Mouse (Mus musculus) thymus, adult 2 months (tissue): ENCODE measurements around the gene Patl2. TPM values are rescaled to one million over a fixed set of nuclear protein-coding genes. Genes with fewer than 3 reads are reported as not detected.

ENCODE experiments used
- DNase-seq: peaks from one replicate; pipeline ENCODE4 v3.0.0; 2021
- H3K27ac ChIP-seq: fragments of 200-500 bp; 2 replicates; pipeline ENCODE4 v1.5.1; 2012; ENCODE audit warnings: low read length, control low read depth; ENCODE audit not compliant: control insufficient read depth, insufficient read depth
- H3K27me3 ChIP-seq: fragments of 200-500 bp; 2 replicates; pipeline ENCODE4 v1.6.1; 2012; ENCODE audit warnings: mild to moderate bottlenecking, low read length, moderate library complexity, mixed read lengths; ENCODE audit not compliant: control insufficient read depth, insufficient read depth
- H3K36me3 ChIP-seq: fragments of 200-500 bp; 2 replicates; pipeline ENCODE4 v1.6.1; 2012; ENCODE audit warnings: mild to moderate bottlenecking, low read length, moderate library complexity; ENCODE audit not compliant: control insufficient read depth, insufficient read depth
- H3K4me1 ChIP-seq: fragments of 200-500 bp; replicated peaks from 2 replicates; pipeline ENCODE4 v1.6.1; 2012; ENCODE audit warnings: low read length; ENCODE audit not compliant: control insufficient read depth, insufficient read depth
- H3K4me3 ChIP-seq: fragments of 200-500 bp; 2 replicates; pipeline ENCODE4 v1.5.1; 2012; ENCODE audit warnings: mild to moderate bottlenecking, low read length, control low read depth, moderate library complexity; ENCODE audit not compliant: control insufficient read depth, insufficient read depth
- CTCF ChIP-seq: fragments of 200-500 bp; IDR thresholded peaks from 2 replicates; pipeline ENCODE4 v1.5.1; 2012; ENCODE audit warnings: mild to moderate bottlenecking, control low read depth, low read length, moderate library complexity, borderline replicate concordance; ENCODE audit not compliant: control insufficient read depth, poor library complexity, insufficient read depth; ENCODE audit errors: extremely low read depth
- POLR2A ChIP-seq: fragments of 200-500 bp; IDR thresholded peaks from 2 replicates; pipeline ENCODE4 v1.6.1; 2012; ENCODE audit warnings: mild to moderate bottlenecking, low read length, control low read depth, moderate library complexity; ENCODE audit not compliant: control insufficient read depth, poor library complexity, insufficient read depth; ENCODE audit errors: extremely low read depth
- WGBS: fragments of 180-500 bp; shearing (Covaris S2); methylation state at CpG from one replicate; pipeline ENCODE4 v1.1.7; 2018; 5-methylcytosine and 5-hydroxymethylcytosine counted together
- polyA plus RNA-seq: library from polyadenylated mRNA; depleted of rRNA; stranded (reverse); fragments of >200 nt; gene quantifications from 2 replicates; pipeline ENCODE4 v1.2.3, GENCODE M21; 2012

Patl2 gene
- polyA plus RNA-seq, 1 experiment: 0.92 TPM

DNA sequence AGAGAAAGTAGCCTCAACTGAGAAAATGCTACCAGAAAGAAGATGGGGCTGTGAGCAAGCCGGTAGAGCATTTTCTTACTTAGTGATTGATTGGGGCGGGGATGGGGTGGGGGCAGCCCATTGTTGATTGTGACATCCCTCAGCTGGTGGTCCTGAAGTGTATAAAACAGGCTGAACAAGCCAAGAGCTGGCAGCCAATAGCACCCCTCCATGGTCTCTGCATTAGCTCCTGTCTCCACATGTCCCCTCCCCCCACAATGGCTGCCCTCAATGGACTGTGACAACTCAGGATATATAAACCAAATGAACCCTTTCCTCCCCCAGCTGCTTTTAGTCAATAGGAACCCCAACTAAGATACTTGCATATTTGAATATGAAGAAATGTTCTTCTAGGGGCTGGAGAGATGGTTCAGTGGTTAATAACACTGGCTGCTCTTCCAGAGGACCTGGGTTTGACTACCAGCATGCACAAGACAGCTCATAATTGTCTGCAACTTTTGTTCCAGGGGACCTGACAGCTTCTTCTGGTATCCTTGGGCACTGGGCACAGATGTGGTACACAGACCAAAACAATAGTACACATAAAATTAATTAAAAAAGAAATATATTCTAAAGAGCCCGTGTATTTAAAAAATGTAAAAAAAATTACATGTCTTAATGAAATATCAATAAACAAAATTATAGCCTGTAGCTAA lies 24.7 kb upstream of the Patl2 start:
- TF ChIP-seq CTCF: no peak
- no peak for TF ChIP-seq POLR2A
- Histone ChIP-seq H3K4me1 (no peaks in the 10 kb centered on the region), H3K4me3 (no peak overlapping the region), H3K27ac (no peak overlapping the region), H3K27me3 (no peaks in the 10 kb centered on the region), H3K36me3 (no peaks in the 10 kb centered on the region)
- no peak for DNase-seq
- WGBS: 100% methylated on average over 3 of the region's 3 CpGs

DNA sequence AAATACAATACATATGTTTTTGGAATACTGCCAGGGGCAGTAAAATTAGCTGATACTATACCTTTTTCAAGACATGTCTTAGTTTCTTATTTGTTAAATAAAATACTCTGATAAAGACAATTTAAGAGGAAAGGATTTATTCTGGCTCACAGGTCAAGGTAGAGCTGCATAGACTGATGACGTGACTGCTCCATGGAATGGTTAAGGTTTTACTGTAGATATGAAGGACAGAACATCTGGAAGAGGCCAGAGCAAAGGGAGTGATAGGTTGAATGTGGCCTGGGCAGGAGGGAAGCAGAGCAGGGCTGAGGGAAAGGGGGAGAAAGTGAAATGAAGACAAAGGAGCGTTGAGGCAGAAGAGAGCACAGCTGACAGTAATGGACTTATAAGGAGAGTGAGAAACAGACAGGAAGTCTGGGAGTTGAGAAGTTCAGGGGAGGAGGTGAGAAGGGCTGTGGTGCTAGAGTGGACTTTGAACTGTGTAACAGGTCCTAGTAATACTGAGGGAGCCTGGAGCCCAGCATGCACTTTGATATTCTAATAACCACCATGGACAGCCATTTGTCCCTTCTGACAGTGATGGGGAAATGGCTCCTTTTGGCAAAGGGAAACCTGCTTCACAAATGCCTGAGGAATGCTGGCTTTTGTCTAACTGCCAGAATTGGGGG lies 20.6 kb upstream of the Patl2 start:
- DNase-seq: no peak
- TF ChIP-seq CTCF (no peak), POLR2A (no peak)
- H3K36me3 ChIP-seq: no peaks in the 10 kb centered on the region
- H3K27me3 ChIP-seq: no peaks in the 10 kb centered on the region
- no peaks in the 10 kb centered on the region for H3K4me1 ChIP-seq
- no peak overlapping the region for H3K4me3 ChIP-seq
- 73% methylated on average over 2 of the region's 2 CpGs for WGBS
- H3K27ac ChIP-seq: no peak overlapping the region

- no peaks in the 10 kb centered on the region for H3K27me3 ChIP-seq
Measured at GRCm38 (mm10) chr2:122201501-122201900, 15.5 kb upstream of the Patl2 start.

DNA sequence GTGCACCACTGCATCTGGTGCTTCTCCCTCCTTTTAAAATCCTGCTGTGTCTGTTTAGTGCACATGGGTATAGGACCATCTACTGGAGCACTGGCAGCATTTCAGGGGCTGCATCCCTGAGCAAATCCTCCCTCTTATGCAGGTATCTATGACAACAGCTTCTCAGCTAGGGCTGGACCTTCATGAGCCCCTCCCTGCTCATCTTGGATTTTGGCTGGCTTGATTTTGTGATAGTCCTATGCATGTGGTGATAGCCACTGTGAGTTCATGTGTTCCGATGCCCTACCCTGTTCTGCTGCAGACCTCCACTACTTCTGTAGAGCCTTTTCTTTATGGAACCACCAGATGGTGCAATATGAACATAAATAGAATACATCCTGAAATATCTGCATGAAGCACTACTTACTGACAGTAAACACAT lies 8.5 kb upstream of the Patl2 start:
- H3K4me3 ChIP-seq: no peak overlapping the region
- H3K36me3 ChIP-seq: no peaks in the 10 kb centered on the region
- no peaks in the 10 kb centered on the region for H3K27me3 ChIP-seq
- TF ChIP-seq POLR2A (no peak), CTCF (no peak)
- no peaks in the 10 kb centered on the region for H3K4me1 ChIP-seq
- H3K27ac ChIP-seq: no peak overlapping the region
- WGBS: 47% methylated on average over 1 of the region's 1 CpGs
- DNase-seq: no peak

More at GRCm38 (mm10) chr2:122201501-122201900, 15.5 kb upstream of the Patl2 start:
- Histone ChIP-seq H3K36me3 (no peaks in the 10 kb centered on the region), H3K4me3 (no peak overlapping the region), H3K27ac (no peak overlapping the region), H3K4me1 (no peaks in the 10 kb centered on the region)
- 95% methylated on average over 1 of the region's 1 CpGs for WGBS
- no peak for DNase-seq
- no peak for TF ChIP-seq POLR2A
- no peak for TF ChIP-seq CTCF

- TF ChIP-seq POLR2A (no peak), CTCF (no peak)
- Histone ChIP-seq H3K27ac (no peak overlapping the region), H3K4me3 (no peak overlapping the region), H3K27me3 (no peaks in the 10 kb centered on the region), H3K36me3 (no peaks in the 10 kb centered on the region), H3K4me1 (no peaks in the 10 kb centered on the region)
- 81% methylated on average over 3 of the region's 3 CpGs for WGBS
- DNase-seq: no peak
Measured at GRCm38 (mm10) chr2:122191849-122192248, 5.9 kb upstream of the Patl2 start.

- H3K27ac ChIP-seq: no peak overlapping the region
- no peaks in the 10 kb centered on the region for H3K27me3 ChIP-seq
- DNase-seq: no peak
- 91% methylated on average over 3 of the region's 3 CpGs for WGBS
- no peak overlapping the region for H3K4me3 ChIP-seq
- TF ChIP-seq CTCF (no peak), POLR2A (no peak)
- no peaks in the 10 kb centered on the region for H3K36me3 ChIP-seq
- no peaks in the 10 kb centered on the region for H3K4me1 ChIP-seq
Measured at GRCm38 (mm10) chr2:122186751-122187150, 762 bp upstream of the Patl2 start.

GRCm38 (mm10) chr2:122185086-122185485 lies 903 bp downstream of the Patl2 start:
- WGBS: 74% methylated on average over 4 of the region's 4 CpGs
- Histone ChIP-seq H3K27me3 (no peaks in the 10 kb centered on the region), H3K27ac (no peak overlapping the region), H3K4me3 (no peak overlapping the region), H3K4me1 (no peaks in the 10 kb centered on the region; the same call in 1 of the 2 replicates), H3K36me3 (no peaks in the 10 kb centered on the region)
- DNase-seq: no peak
- TF ChIP-seq POLR2A (no peak), CTCF (no peak)
